Mouse (Mus musculus): ENCODE measurements at regions not wholly inside any gene's neighbourhood (a gene's known extent, or its start where the extent isn't known, plus 50 kb on each side); places are given as distances from the start of the nearest gene placed in this dataset.

DNA sequence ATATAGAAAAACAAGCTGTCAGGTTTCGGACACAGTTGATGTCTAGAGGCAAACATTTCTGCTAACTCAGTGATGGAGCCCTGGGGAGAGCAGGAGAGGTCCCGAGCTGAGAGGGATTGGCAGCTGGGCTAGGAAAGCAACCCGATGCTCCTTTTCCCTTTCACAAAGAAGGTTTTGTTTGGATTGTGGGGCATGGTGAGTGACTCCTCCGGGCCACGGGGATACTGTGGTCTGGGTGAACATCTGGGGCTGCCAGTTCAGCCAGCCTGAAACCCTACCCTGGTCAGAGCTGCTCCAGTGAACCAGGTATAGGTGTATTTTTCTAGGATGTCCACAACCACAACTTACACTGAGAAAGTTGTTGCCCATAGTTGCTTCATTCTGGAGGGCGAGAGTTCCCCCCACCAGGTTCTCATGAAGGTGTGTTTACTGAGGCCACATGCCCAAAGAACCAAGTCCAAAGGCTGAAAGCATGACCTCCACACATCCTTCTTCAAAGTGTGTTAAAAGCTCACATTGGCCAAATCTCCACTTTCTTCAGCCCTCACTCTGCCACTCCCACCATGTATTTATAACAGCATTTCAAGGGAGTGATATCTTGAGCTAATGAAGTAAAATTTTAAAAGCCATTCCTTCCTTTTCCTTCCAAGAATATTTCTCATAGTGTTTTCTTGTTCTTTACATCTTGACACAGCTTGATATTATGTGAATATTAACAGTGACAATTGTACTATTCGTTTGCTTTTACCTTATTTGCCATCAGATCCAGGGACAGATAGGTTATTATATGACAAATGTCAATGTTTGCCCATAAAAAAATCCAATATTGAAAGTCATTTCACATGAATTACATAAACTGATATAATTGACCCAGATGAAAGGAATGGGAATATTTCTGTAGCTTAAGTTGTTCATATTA is 608.5 kb downstream of the Gm826 start:
- 39% methylated on average over 7 of the region's 7 CpGs for WGBS
- no peaks in the 10 kb centered on the region for H3K4me1 ChIP-seq (ENCODE audit: insufficient read depth, low read length)
- H3K9me3 ChIP-seq (ENCODE audit: low read length) = no peaks in the 10 kb centered on the region; the same call in 1 of the 2 replicates
- H3K9ac ChIP-seq (replicated peaks; ENCODE audit: low read length) = no peak overlapping the region
- no peaks in the 10 kb centered on the region for H3K36me3 ChIP-seq (ENCODE audit: insufficient read depth, low read length)
- no peaks in the 10 kb centered on the region for H3K27me3 ChIP-seq (ENCODE audit: insufficient read depth, low read length)
- DNase-seq (ENCODE audit: low spot score) = no peak
- no peak overlapping the region for H3K4me2 ChIP-seq (ENCODE audit: low read depth, low read length)
- H3K4me3 ChIP-seq (ENCODE audit: low read length) = no peak overlapping the region
- no peak overlapping the region for H3K27ac ChIP-seq
- TF ChIP-seq CTCF (IDR thresholded peaks at IDR 0.05; ENCODE audit: low read depth) = no peak
- no peak for ATAC-seq

DNA sequence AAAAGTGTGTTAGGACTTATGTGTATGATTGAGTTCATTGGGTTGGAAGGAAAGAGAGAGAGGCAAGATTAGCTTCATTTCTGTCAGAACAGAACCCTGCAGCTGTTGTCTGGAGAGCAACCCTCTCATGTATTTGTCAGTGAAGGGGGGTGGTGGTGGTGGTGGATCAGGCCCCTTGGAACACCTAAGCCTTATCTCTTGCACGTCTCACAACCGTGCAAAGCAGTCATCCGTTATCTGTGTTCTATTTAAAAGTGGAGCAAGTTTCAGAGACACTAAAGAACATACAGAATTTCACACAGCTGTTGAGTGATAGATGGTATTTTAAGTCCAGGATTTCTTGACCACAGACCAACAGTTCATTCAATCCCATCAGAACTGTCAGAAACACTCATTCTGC is 604.7 kb downstream of the Gm826 start:
- Histone ChIP-seq H3K4me2 (ENCODE audit: low read depth, low read length) (no peak overlapping the region), H3K27me3 (ENCODE audit: insufficient read depth, low read length) (no peaks in the 10 kb centered on the region), H3K4me3 (ENCODE audit: low read length) (no peak overlapping the region), H3K27ac (no peak overlapping the region), H3K36me3 (ENCODE audit: insufficient read depth, low read length) (no peaks in the 10 kb centered on the region), H3K9ac (replicated peaks; ENCODE audit: low read length) (no peak overlapping the region), H3K9me3 (ENCODE audit: low read length) (no peaks in the 10 kb centered on the region), H3K4me1 (ENCODE audit: insufficient read depth, low read length) (peaks cover 6% of the 10 kb centered on the region)
- DNase-seq (ENCODE audit: low spot score) (no peak), ATAC-seq (no peak)
- no peak for TF ChIP-seq CTCF (IDR thresholded peaks at IDR 0.05; ENCODE audit: low read depth)
- WGBS = 91% methylated on average over 3 of the region's 3 CpGs

DNA sequence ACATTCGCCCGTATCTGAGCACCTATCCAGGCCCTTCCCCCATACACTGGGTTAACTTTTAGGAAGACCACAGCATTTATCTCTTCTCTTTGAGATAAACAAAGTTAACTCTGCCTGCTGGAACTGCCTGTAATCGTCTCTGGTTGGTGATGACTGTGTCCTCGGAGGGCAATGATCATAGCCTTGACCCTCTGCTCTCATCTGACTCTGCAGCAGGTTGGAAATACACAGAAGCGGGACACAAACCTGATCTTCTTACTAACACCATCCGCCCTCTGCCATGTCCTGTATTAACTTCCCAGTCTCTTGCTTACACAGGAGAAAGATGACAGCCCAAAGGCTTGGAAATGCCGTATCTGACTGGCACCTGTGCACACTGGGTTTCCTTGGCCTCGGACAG is 603.7 kb downstream of the Gm826 start:
- H3K27me3 ChIP-seq (ENCODE audit: insufficient read depth, low read length) = no peaks in the 10 kb centered on the region
- no peaks in the 10 kb centered on the region for H3K36me3 ChIP-seq (ENCODE audit: insufficient read depth, low read length)
- H3K4me2 ChIP-seq (ENCODE audit: low read depth, low read length) = no peak overlapping the region
- no peak overlapping the region for H3K9ac ChIP-seq (replicated peaks; ENCODE audit: low read length)
- DNase-seq (ENCODE audit: low spot score) = no peak
- no peaks in the 10 kb centered on the region for H3K9me3 ChIP-seq (ENCODE audit: low read length)
- no peak for ATAC-seq
- no peak overlapping the region for H3K4me3 ChIP-seq (ENCODE audit: low read length)
- TF ChIP-seq CTCF (IDR thresholded peaks at IDR 0.05; ENCODE audit: low read depth) = no peak
- WGBS = 87% methylated on average over 8 of the region's 8 CpGs
- H3K27ac ChIP-seq = no peak overlapping the region
- peaks cover 6% of the 10 kb centered on the region for H3K4me1 ChIP-seq (ENCODE audit: insufficient read depth, low read length)

DNA sequence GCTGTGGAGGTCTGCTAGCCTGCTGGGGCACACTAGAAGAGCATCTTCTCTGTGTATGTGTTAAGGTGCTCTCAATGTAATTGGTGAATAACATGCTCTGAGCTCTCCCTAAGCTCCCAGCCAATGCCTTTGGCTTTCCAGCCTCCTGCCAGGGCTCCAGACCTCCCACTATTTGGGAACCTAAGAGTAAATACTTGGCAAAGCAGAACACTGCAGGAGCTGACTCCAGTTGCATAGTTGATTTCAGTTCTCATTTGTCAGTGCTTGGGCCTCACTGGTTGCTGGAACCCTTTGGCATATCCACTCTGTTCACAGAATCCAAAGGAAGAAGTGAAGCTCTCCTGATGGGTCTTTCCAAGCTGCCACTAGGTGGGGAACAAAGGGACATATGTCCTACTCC is 602.7 kb downstream of the Gm826 start:
- no peak for DNase-seq (ENCODE audit: low spot score)
- no peak overlapping the region for H3K4me2 ChIP-seq (ENCODE audit: low read depth, low read length)
- no peak overlapping the region for H3K4me3 ChIP-seq (ENCODE audit: low read length)
- H3K9ac ChIP-seq (replicated peaks; ENCODE audit: low read length) = no peak overlapping the region
- ATAC-seq = no peak
- H3K4me1 ChIP-seq (ENCODE audit: insufficient read depth, low read length) = peaks cover 6% of the 10 kb centered on the region
- no peak for TF ChIP-seq CTCF (IDR thresholded peaks at IDR 0.05; ENCODE audit: low read depth)
- no peaks in the 10 kb centered on the region for H3K9me3 ChIP-seq (ENCODE audit: low read length)
- H3K27ac ChIP-seq = no peak overlapping the region
- no peaks in the 10 kb centered on the region for H3K27me3 ChIP-seq (ENCODE audit: insufficient read depth, low read length)
- H3K36me3 ChIP-seq (ENCODE audit: insufficient read depth, low read length) = no peaks in the 10 kb centered on the region

DNA sequence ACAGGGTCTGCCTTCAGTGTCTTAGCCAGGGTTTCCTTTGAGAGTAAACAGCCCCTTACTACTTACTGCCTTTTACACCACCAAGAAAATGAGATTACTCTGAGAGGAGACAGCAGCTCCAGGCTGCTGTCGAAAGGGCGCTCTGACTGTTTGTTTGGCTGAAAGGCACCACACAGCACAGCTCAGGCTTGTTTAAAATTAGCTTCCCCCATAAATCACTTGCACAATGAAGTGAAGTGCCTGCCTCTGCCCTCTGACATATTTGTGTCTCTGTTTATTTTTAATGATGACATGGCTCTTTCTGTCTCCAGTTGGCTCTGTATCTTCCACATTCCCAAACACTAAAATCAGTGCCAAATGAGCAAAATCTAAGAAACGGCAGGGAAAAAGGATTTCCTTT is 601.5 kb downstream of the Gm826 start:
- peak; percentile 18 for DNase-seq (ENCODE audit: low spot score)

DNA sequence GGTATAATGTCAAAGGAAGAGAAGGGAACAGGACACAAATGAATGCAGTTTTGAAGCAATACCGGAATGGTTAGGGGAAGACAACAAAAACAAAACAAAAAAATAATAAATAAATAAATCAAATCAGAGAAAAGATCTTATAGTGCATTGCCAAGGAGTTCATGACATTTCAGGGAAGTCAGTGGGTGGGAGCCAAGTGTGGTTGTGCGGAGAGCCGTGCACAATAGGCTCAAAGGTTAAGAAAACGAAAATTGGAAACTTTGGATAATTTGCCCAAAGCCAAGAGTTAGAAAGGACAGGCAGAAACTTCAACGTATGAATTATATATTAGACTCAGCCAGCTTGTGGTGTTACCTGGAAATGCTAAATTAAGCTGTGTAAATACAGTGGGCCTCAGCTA is 599.4 kb downstream of the Gm826 start:
- DNase-seq (ENCODE audit: low spot score) (no peak), ATAC-seq (no peak)
- Histone ChIP-seq H3K9ac (replicated peaks; ENCODE audit: low read length) (no peak overlapping the region), H3K9me3 (ENCODE audit: low read length) (no peaks in the 10 kb centered on the region), H3K36me3 (ENCODE audit: insufficient read depth, low read length) (no peaks in the 10 kb centered on the region), H3K27me3 (ENCODE audit: insufficient read depth, low read length) (no peaks in the 10 kb centered on the region), H3K27ac (no peak overlapping the region), H3K4me2 (ENCODE audit: low read depth, low read length) (no peak overlapping the region), H3K4me1 (ENCODE audit: insufficient read depth, low read length) (peaks cover 6% of the 10 kb centered on the region), H3K4me3 (ENCODE audit: low read length) (no peak overlapping the region)
- no peak for TF ChIP-seq CTCF (IDR thresholded peaks at IDR 0.05; ENCODE audit: low read depth)
- 77% methylated on average over 5 of the region's 5 CpGs for WGBS

More for the DNA sequence above, 601.5 kb downstream of the Gm826 start:
- Histone ChIP-seq H3K27me3 (ENCODE audit: insufficient read depth, low read length) (no peaks in the 10 kb centered on the region), H3K4me3 (ENCODE audit: low read length) (no peak overlapping the region), H3K9ac (replicated peaks; ENCODE audit: low read length) (no peak overlapping the region), H3K4me2 (ENCODE audit: low read depth, low read length) (no peak overlapping the region), H3K36me3 (ENCODE audit: insufficient read depth, low read length) (no peaks in the 10 kb centered on the region), H3K27ac (peak overlapping the region; percentile 45; the same call in 1 of the 2 replicates), H3K4me1 (ENCODE audit: insufficient read depth, low read length) (peaks cover 6% of the 10 kb centered on the region), H3K9me3 (ENCODE audit: low read length) (no peaks in the 10 kb centered on the region)
- whole genome bisulfite sequencing = 37% methylated on average over 3 of the region's 3 CpGs
- ATAC-seq = no peak
- TF ChIP-seq CTCF (IDR thresholded peaks at IDR 0.05; ENCODE audit: low read depth) = no peak

DNA sequence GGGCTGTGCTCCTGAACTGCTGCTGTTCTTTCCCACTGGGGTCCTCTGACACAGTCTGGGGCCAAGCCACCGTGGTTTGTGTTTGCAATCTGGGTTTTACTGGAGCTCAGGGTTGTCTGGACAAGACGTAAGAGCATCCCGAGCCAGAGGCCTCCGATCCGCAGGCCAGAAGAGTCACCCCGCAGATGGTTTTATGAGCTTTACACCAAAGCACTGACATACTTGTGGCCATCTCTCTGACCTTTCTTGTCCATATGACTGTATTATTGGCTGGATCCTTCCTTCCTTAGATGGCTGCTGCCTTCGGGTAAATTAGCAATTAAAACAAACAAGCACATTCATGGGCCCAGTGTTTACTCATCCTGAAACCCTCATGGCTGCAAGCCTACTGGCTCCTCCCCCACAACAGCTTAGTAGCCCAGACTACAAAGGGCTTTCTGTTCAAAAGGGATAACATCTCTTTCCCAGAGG is 578.4 kb downstream of the Gm826 start:
- Histone ChIP-seq H3K27ac (no peak overlapping the region), H3K4me2 (ENCODE audit: low read depth, low read length) (peak overlapping the region; percentile 17; the same call in 1 of the 2 replicates), H3K36me3 (ENCODE audit: insufficient read depth, low read length) (no peaks in the 10 kb centered on the region), H3K4me3 (ENCODE audit: low read length) (no peak overlapping the region), H3K27me3 (ENCODE audit: insufficient read depth, low read length) (no peaks in the 10 kb centered on the region), H3K4me1 (ENCODE audit: insufficient read depth, low read length) (peaks cover 4% of the 10 kb centered on the region; the same call in 1 of the 2 replicates), H3K9ac (replicated peaks; ENCODE audit: low read length) (no peak overlapping the region), H3K9me3 (ENCODE audit: low read length) (no peaks in the 10 kb centered on the region)
- peak; percentile 91 for ATAC-seq
- peak; percentile 71 for DNase-seq (ENCODE audit: low spot score)
- 46% methylated on average over 7 of the region's 7 CpGs for WGBS
- TF ChIP-seq CTCF (IDR thresholded peaks at IDR 0.05; ENCODE audit: low read depth) = no peak
